Mouse (Mus musculus) left cerebral cortex, adult 11 months (tissue): Measurements from ENCODE around the gene Hes5.

Experiments
- DNase-seq: peaks from one replicate; pipeline ENCODE4 v3.0.0; 2022; ENCODE audit warnings: low spot score

Hes5 gene

DNA sequence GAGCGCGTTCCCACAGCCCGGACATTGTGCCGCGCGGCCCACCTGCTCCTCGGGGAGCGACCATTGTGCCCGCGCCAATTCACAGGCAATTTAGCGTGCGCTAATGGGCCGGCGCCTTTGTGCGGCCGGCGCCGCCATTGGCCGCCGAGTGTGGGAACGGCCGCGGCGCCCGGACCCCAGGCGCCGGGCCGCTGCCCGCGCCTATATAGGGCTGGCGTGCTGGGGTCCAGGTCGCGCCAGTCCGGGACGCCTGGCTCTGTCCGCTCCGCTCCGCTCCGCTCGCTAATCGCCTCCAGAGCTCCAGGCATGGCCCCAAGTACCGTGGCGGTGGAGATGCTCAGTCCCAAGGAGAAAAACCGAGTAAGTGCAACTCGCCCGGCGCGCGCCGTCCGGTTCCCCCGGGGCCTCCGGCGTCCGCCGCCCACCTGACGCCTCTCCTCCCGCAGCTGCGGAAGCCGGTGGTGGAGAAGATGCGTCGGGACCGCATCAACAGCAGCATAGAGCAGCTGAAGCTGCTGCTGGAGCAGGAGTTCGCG, at the start of gene Hes5:
TSS of gene Hes5 (plus strand) at position 234 of the 536 bp plus-strand sequence.
- DNase-seq = no peak

DNA sequence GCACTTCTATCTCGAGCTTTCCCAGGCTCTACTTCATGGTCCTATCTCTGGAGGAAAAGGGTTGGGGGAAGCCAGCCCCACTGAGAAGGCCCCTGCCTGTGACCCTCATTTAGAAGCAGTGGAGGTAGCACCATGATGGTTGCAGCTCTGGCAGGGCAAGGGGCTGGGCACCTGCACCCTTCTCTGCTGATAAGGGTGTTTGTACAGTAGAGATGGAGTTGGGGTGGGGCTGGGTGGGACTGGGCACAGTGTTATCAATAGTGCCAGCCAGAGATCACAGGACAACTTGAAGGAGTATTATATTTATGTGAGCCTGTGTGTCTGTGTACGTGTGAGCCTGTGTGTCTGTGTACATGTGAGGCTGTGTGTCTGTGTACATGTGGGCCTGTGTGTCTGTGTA, 49.1 kb upstream of the Hes5 start:
- DNase-seq = no peak

DNA sequence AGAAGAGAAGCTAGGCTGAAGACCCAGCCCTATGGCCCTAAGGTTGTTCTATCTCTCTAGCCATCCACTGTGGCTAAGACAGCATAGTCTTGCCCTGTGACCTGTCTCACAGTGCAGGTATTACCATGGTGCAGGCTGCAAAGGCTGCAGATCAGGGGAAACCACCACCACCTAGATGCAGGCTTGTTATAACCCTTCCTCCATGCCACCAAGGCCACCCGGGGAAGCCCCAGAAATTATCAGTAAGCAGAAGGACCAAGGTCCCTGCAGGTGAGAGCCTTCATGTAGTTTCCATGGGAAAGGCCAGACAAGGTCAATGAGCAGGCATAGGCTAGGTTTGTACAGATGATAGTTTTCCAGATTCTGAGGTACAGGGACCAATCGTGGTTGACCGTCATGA, 46.9 kb upstream of the Hes5 start:
- DNase-seq = no peak

DNA sequence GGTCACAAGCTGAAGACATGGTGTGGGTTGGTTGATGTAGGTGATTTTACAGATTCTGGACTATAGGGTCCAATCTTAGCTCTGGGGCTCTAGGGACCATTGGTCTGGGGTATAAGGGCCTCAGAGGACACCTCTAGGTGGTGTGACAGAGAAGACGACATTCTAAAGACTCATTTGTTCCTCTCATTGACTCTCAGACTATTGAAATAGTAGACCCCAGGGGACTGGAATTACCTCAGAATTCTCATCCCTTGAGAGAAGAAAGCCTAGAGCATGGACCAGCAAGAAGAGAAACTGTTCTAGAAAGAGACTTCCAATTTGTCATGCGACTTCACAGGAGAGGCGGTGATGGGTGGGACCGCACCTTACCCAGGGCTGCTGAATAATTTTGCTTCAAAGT, 46.5 kb upstream of the Hes5 start:
- no peak for DNase-seq

DNA sequence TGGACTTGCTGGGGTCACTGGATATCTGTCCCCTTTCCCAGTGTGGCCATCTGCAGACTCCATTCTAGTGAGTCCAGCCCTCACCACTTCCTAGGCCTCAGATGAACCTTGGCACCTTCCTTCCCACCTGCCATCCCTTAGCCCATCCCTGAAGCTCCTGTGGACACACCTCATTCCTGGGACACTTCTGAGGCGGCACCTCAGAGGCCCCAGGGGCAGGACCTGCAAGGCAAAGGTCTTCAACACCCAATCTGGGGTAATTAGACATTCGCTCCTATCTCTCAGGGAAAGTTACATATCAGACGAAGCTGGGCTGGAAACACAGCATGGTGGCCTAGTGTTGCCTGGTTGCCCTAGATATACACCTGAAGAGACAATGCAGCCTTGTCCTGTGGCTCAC, 46.0 kb upstream of the Hes5 start:
- no peak for DNase-seq

DNA sequence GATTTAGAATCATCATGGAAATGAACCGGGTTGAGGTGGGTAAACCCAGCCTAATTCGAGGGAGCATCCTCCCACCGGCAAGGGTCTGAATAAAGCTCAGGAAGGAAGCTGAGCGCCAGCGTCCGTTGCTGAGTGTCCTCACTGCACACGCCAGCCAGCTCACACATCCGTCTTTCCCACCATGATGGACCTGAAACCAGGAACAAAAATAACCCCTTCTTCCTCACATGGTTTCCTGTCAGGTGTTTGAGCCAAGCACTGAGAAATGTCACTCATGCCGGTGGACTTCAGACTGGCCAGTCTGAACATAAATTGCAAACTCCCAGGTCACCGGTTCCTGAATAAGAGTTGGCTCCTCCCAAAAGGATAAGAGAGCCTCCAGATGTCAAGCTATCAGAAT, 45.4 kb upstream of the Hes5 start:
- no peak for DNase-seq

DNA sequence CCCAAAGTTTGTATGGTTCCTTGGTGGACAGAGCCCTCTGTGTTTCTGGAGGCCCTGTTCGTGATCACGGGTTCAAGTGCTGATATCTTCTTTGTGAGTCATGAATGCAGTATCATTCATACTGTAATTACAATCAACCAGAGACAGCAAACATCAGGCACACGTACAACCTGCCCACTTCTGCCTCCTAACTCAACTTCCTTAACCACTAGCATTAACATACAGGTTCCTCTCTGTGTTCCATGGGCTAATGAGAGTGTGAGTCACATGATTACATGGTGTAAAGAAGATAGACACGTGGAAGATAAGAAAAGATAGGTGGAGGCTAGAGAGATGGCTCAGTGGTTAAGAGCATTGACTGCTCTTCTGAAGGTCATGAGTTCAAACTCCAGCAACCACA, 44.1 kb upstream of the Hes5 start:
- DNase-seq = no peak

DNA sequence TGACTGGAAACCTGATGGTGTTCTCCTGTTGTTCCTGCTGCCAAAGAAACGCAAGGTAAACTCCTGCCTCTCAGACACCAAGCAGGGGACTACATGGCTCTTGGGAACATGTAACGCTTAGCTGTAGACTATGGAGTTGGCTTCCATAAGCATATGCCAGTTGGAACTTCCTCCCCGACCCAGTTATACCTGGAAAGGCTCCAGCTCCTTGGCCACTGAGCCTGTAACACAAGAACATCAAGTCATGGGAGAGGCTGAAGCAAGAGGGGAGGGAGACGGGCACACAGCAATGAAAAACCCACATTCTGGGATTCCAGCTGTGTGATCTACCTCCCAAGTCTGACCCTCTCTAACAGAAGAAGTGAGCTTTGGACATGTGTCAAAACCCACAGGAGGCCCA, 38.4 kb upstream of the Hes5 start:
- DNase-seq = no peak

DNA sequence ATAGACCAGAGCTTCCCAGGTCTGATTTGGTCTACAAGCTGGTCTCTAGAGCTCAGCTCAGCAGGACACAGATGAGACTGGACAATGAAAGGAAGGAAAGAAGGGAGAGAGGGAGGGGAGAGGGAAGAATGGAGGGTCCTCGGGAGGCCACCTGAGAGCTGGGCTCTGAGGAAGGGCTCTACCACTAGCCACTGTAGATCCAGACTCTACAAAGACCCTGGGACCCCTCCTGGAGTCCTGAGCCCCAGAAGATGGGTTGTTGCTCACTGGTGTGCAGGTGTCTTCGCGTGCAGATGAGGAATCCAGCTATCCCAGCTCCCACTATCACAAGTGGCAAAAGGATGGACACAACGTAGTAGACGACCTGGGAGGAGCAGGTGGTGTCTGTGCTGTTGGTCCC, 37.8 kb upstream of the Hes5 start:
- DNase-seq = no peak

DNA sequence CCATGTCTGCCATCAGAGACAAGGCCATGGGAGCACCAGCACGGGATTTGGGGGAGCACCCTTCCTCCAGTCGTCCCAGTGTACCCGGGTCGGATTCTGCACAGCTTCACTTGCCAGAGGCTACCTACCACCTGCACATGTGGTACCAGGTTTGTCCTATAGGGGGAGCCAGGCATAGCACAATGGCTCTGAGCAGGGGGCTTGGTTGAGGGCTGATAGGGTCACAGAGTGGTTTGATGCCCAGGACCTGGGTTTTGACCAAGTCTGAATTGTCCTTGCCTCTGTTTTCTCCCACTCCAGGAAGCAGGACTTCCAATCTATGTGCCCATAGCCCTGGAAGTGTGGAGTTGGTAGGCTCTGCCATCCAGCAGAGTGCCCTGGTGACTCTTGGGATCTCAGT, 35.3 kb upstream of the Hes5 start:
- no peak for DNase-seq

DNA sequence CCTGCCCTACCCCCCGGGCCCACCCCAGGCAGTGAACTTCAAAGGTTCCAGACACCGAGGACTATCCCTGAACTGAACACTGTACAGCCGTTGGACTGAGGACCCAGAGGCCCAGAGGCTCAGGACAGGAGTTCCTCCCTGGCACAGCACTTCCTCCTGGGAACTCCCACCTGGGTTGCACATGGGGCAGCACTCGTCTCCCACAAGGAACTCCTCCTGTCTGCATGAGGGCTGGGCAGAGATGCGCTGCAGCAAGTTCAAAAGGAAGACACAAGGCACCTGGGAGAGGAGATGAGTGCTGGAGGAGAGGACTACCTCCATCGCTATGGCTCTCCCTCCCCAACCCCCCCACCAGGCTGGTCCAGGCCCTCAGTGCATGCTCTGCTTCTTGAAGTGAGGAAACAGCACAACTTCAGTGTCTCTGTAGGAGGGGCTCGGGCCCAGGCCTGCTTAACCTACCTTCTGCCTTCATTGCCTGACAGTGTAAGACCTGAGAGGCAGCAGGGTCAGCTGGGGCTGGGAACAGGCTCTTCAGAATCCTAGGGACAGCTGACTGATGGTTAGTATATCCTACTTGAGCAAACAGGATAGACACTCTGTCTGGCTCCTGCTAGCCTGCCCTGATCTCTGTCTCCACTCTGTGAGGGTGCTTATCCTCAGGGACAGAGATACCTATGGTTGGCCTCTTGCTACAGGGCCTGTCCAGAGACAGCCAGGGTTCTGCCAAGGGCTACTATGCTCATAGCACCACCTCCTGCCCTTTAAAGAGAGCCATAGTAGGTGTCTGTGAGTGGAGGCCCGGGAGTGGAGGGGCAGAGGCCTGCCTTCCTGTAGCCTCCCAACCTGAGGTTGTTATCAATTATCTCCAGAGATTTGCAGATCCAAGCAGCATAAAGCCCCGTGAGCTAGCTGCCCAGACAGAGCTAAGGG, 33.5 kb upstream of the Hes5 start:
- no peak for DNase-seq

DNA sequence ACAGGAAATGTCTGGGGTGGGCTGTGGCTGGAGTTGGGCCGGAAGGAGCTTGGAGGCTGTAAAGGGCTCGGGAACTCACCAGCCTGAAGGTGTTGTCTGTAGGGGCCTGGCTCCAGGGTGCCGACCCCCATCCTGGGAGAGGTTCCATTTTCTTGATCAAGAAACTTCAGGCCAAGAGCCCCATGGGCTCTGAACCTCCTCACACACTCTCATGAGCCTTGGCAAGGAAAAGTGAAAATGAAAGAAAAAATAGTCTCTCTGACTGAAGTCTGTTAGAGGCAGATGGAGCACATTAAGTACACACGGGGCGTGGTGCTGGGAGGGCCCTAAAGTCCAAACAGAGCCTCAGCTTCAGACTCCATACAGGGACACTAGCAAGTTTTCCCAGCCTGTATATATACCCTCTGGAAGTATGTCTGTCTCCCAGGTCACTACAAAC, 32.8 kb upstream of the Hes5 start:
- no peak for DNase-seq

DNA sequence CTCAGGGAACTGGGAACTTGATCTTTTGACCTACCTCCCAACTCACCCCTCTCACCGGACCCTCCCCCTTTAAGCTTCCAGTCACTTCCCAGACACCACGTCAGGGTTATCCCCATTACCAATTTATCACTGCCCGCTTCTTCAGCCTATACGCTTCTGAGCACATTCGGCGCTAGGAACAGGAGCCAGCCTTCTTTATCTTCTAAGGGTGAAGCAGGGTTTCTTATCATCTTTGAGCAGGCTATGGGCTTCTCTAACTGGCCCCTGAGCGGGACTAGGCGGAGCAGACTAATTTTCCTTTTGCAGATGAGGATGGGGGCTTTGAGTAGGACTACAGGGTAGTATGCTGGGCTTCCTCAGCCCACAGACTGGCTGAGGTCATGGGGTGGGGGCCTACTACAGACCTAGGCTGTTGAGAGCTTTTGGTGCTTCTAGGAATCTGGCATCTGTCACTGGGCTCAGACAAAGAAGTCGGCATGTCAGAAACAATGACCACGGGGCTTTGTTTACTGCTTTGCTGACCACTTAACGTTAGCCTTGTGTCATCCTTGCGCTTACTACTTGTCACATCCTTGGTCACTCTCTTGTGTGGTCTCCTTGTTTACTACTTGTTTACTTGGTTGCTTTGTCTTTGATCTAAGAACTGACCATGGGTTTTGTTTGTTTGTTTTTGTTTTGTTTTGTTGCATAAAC, 32.2 kb upstream of the Hes5 start, which contains the start of gene Tnfrsf14:
TSS of gene Tnfrsf14 (minus strand) at position 169 of the 693 bp plus-strand sequence.
- DNase-seq = no peak

DNA sequence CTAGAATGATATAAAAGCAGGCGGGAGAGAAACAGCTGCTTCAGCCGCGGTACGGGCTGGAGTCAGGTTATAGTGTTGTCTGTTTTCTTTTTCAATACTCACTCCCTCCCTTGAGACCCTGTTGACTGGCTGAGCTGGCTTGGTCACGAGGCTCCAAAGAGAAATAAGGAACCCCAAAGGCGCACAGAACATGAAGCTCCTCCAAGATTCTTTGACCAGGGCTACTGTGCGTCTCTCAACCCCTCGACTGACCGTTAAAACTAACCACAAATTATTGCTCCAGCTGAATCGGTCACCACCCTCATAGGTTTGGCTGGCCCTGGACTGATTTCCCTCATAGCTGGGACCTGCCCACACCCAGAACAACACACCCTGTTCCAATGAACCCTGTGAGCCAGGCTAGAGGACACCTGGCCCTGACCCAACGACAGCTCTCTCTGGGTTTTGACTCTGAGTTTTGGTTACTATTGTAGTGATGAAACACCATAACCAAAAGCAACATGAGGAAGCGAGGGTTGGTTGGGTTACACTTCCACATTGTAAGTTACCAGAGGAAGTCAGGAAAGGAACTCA, 31.5 kb upstream of the Hes5 start:
- DNase-seq = no peak

DNA sequence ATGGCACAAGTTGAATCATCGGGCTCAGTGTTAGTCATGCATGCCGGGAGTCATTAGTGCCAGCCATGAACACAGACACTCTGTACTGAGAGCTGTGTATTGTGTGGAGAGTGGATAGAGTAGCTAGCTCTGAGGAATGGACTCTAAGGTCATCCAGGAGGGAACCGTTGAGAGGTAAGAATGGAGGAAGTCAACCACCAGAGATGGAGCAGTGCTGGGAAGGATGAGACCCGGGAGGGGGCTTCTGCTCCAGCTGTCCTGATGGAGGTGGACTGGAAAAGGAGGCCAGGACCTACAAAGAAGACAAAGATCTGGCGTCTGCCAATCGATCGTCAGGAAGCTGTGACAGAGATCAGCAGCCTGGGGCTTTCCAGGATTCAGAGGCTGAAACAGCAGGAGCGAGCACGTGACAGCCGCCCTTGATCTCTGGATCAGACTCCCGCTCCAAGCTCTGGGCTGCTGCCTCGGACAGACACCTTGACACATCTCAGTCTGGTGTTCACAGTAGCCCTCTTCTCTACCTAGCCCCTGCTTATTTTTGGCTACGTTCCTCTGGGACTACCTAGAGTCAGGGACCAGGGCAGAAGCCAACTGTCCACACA, 27.3 kb upstream of the Hes5 start:
- no peak for DNase-seq

DNA sequence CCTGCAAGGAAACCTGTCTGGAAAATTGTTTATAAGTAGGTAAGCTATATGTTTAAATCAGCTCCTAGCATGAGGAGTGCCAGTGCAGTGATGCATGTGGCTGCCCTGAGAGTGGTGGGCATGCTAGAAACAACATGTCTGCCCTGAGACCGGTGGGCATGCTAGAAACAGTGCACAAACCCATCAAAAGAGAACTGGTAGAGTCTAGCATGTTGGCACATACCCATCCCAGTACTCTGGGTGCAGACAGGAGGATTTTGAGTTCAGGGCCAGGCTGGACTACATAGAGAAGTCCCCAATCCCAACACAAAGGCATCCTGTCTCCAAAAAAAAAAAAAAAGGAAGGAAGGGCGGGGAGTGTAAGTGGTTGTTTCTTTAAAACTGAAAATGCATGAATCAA, 25.9 kb upstream of the Hes5 start:
- DNase-seq = no peak

DNA sequence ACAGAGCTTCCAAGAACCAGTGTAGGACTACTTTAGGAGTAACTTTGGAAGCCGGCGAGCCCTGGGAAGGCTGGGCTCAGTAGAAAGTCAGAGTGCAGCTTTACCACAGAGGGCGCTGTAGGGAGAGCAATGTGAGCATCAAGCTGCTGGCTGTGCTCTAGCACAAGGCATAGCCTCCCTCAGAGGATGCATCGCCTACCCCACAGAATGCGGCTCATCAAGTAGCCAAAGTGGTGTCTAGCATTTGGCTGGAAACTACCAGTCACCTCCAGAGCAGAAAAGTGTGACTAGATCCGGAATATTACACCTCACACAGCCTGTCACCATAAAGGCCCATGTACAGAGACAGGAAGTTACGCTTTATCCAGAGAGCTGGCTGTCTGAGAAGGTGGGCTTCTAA, 24.9 kb upstream of the Hes5 start:
- no peak for DNase-seq

DNA sequence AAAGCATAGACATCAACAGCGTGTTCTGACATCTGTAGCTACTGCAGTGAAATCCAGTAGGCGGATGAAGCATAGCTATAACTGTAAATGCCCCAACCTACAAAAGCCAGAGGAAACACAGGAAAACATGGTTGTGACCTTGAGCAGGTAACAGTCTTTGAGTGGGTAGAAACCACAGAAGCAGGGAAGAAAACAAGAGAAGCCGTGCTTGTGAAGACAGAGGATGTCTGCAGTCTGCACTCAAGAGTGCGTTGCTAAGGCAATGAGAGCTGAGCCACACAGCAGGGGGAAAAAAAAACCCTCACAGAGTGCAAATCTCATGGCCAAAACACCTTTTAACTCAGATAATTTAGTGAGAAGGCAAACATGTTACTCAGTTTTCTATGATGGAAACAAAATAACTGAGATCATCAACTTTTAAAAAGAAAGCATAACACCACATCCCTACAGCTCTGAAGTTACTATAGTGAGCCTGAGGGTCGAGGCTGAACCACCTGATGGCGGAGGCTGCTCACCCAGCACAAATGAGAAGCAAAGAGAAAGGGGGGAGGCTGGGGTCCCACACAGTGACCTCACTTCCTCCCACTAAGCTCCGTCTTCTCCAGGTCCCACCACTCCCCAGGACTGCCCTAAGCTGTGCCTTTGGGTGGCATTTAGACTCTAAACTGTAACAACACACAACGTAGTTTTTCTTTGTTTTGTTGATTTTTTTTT, 24.0 kb upstream of the Hes5 start:
- DNase-seq = no peak

DNA sequence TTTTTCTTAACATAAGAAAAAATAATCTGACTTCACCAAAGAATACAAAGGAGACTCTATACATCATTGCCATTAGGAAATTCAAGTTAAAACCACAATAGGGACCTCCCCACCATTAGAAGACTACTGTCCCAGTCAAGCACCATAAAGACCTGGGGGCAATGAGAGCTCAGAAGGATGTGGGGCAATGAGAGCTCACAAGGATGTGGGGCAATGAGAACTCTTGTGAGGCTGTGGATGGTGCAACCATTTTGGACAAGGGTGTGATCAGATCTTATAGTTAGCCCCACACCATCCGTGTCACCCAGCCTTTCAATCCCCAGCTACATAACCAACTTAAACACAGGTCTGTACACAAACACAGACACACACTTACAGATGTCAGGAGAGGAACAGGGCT, 23.0 kb upstream of the Hes5 start:
- DNase-seq = no peak

DNA sequence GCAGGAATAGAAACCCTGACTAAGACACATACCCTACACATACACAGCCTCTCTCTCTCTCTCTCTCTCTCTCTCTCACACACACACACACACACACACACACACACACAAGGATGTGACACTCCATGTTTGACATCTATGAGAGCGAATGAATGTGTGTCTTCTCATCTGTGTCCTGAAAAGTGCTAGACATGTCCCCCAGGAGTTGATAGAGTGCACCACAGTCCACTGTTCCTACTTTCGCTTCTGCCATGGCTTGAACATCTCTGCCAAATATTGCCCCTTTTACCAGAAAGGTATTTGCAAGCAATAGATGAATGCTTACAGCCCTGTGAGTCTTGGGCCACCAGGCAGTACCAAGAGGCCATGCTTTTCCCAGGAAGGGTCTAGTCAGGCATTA, 20.6 kb upstream of the Hes5 start:
- no peak for DNase-seq

DNA sequence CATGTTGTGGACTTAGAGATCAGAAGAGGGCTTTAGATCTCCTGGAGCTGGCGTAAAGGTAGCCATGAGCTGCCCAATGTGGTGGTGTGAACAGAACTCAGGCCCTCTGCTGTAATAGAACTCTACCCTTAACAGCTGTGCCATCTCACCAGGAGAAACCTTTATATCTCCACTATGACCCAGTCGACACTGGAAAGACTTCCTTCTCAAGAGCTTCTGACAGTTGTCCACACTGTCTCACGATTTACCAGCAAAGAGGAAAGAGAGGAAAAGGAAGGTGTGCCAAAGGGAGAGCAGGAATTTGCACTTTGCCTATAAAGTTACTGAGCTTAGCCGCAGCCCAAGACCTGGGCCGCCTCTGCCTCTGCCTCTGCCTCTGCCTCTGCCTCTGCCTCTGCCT, 18.9 kb upstream of the Hes5 start:
- DNase-seq = no peak
